Mouse (Mus musculus) granulocyte monocyte progenitor cell, adult 5-6 weeks (primary cell): ENCODE data around the gene Ccdc8. TPM values are rescaled to one million over a fixed set of nuclear protein-coding genes. Genes with fewer than 3 reads are reported as not detected.

Source experiments
- ATAC-seq: replicated peaks from 2 replicates; pipeline ENCODE4 v1.8.0; 2016; ENCODE audit warnings: mild to moderate bottlenecking, moderate TSS enrichment, inconsistent platforms; ENCODE audit not compliant: poor library complexity, severe bottlenecking
- total RNA-seq, 2 experiments: library from RNA; stranded (forward) in 1 of 2; stranded (reverse) in 1 of 2; fragments of 200-712, 200-1000 nt in 1 of 2; fragments of >200 nt in 1 of 2; fragmentation: Nextera tagmentation in 1 of 2; gene quantifications; 2 replicates each; pipeline ENCODE4 v1.2.3; 2014 to 2017

Gene Ccdc8
- total RNA-seq, 2 experiments from 2014 or later, result 4.6 to 6.5 TPM

DNA sequence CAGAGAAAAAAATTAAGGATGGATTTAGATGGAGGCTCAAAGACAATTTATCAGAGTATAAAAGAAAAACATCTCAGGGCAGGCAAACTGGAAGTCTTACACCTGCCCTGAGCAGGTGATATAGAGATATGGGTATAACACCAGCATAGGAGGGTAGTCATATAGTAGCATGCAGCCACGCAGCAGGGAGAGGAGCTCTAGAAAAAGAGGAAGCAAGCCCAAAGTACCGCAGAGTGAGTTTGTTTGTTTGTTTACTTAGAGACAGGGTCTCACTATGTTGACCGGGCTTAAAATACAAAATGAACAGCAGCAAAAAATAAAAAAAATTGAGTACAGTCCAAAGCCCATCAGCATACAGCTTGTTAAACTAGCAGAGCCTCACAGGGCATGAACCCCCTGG lies 21.3 kb upstream of the Ccdc8 start:
- ATAC-seq, result peak; percentile 32; the same call in 1 of the 2 replicates

DNA sequence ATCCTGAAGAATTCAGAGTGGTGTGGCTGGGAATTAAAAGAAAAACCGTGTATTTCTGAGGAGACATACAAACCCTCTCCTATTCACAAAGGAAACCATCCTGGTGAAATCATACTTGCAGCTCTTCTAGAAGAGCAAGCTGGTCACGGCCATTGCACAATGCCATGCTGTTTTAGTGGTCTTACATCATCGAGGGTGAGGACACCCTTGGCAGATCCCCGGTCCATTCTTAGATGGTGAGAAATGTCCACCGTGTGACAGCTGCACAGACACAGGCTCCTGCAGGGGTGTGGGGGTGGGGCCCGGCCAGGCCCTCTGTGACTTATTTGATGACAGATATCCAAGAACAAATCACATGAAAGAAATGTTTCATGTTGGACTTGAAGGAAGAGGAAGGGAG lies 18.5 kb upstream of the Ccdc8 start:
- peak; percentile 99 for ATAC-seq

DNA sequence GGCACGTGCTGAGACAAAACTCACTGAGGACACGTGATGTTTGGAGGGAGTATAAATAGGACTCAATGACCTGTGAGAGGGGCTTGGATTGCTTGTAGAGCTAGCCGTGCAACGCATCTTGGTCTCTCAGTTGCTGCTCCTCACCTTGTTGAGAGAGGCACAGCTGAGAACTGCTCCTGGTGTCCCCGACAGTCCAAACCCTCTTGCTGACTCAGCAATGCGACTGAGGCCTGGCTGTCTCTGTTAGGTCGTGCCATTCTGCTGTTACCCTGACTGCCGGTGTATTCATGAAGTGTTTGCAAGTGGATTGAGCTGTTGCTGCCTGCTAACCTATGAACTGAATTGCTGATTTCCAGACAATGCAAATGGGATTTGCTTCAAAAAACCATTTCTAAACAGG lies 16.2 kb upstream of the Ccdc8 start:
- ATAC-seq, result no peak

DNA sequence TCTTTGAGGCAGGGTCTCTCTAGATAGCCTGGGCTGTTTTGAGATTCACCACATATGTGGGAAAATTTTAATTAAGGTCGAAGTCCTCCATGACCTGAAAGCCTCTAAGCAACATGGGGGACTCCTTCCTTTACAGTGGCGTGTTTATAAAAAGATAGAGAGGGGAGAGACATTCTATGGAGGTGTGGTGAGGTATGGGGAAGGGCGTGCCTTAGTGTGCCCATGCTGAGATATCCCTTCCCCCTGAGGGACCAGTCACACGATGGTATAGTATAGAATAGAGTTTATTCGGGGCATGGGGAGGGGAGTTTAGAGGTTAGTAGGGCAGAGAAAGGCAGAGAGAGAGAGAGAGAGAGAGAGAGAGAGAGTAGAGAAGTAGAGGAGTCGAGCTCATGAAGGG lies 14.3 kb upstream of the Ccdc8 start:
- ATAC-seq, result no peak

DNA sequence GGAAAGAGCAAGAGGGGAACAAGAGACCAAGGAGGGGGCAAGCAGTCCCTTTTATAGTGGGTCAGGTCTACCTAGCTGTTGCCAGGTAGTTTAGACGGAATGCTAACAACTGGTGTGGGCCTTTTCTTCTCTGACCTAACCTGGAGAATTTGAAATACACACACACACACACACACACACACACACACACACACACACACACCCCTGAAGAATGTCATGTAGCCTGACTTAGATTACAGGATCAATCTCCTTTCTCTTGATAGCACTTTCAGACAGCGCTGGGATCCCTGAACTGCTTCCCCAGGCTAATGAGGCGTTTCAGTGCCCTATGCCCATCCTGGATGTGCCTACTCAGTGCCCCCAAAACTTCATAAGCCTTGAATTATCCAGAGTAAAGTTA lies 13.9 kb upstream of the Ccdc8 start:
- ATAC-seq, result no peak

DNA sequence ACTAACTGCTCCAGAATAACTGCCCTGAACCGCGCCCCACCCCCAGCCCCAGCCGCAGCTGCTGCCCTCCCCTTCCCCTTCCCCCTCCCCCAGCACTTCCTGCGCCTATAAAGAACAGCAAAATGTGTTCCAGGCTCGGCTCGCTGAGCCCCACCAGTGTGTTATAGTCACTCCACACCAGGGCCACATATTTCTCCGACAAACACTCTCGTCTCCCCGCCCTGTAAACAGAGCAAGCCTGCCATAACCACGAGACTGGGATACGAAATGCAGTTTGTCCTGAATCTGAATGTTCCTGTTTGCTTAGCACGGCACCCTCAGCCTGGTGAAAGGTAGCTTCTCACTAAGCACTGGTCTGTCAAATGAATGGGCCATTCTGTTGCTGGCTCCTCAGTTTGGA lies 12.2 kb upstream of the Ccdc8 start:
- peak; percentile 52; the same call in 1 of the 2 replicates for ATAC-seq

DNA sequence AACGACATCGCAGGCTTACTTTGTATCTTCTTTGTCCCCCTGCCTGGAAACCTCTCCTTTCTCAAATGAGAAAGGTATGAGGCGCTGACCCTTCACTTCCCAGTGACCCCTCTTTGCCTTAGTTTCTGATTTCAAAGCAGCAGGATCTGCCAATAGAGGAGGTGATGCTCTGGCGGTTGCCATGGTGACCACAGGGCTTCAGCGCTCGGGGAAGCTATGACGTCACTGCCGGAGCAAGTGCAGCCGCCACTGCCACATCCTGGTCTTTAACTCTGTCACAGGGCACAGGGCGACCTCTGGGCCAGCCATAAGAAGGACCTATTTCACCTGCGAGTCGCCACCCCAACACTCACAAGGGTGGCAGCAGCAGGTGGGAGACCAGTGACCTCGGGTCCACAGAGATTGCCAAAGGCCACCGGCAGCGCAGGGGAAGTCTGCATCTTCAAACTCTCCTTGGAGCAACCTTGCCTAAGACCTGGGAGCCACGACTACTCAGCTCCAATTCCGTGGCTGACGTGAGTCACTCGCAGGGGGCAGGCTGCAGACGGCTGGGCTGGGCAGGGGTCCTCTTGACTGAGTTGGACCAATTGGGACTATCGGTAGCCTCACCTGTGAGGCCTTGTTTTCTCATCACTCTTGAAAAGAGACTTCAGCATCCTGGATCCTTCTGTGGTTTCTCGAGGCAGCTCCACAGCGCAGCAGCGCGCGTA lies 9.5 kb upstream of the Ccdc8 start, which contains the start of gene Gm42372:
Gm42372 (plus strand) TSS at position 228 of the 710 bp plus-strand sequence.
- peak; percentile 78 for ATAC-seq

DNA sequence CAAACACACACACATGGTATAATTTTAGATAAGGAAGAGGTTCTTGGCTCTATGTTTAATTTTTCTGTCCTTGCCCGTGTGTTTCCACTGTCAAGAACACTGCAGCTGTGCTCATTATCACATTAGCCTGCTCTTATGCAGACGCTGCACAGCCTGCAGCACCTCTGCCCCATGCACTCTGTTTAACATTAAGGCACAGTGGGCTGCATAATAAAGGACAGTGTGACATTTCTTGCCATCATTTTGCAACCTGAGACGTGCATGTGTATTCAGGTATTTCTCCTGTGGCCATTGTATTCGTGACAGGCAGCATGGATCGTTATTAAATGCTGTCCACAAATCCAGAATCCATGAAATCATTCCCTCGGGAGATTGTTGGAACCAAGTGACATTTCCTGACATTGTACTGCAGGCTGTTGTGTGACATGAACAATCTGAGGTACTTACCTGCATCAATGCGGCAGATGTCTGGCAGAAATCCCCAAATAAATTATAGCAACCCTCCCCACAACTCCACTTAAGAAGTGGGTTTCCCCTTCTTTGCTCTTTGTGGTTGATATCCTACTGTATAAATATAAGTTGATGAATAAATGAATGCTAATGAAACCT lies 4.9 kb upstream of the Ccdc8 start:
- ATAC-seq, result no peak

DNA sequence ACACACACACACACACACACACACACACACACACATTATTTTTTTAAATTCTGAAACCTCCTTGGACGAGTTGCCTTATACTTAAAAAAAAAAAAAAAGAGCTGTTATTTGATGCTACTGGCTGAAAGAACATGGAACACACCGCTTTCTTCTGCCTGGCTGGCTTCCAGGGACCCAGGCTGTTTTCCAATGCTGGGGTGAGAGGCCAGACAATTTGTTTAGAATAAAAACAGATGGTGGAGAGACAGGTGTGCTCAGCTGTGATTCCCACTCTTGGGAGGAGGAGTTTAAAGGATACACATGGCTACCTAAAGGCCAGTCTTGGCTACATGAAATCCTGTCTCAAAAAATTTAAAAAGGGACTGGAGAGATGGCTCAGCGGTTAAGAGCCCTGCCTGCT lies 4.1 kb upstream of the Ccdc8 start:
- ATAC-seq, result no peak

DNA sequence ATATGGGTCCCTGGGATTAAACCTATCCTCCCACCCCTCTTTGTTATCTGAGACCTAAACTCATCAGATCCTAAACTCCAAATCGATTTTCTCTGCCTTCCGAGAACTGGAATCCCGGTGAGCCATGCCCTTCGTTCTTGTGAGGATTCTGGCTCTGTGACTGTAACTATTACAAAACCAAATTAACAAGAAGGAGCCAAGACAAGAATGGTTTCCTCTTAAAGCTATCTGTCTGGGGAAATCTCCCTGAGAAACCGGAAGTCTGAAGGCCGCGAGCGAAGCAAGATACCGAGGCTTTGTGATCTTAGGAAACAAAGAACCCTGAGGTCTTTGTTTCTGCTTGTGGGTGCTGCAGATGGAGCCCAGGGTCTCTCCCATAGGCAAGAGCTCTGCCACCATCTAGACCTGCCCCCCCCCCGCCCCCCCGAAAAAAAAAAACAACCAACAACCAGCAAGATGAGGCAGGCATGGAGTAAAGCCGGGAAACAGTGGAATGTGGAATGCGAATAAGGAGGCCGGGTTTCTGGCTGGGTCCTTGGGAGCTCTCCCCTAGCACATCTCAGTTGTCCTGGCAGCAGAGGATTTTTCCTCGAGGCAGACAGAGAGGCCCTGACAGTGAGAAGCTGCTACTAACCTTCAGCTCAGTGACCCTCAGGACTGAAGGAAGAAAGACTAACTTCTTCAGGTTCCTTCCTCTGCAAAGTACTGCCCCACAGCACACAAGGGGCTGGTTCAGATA lies 2.3 kb upstream of the Ccdc8 start:
- ATAC-seq, result peak; percentile 52

DNA sequence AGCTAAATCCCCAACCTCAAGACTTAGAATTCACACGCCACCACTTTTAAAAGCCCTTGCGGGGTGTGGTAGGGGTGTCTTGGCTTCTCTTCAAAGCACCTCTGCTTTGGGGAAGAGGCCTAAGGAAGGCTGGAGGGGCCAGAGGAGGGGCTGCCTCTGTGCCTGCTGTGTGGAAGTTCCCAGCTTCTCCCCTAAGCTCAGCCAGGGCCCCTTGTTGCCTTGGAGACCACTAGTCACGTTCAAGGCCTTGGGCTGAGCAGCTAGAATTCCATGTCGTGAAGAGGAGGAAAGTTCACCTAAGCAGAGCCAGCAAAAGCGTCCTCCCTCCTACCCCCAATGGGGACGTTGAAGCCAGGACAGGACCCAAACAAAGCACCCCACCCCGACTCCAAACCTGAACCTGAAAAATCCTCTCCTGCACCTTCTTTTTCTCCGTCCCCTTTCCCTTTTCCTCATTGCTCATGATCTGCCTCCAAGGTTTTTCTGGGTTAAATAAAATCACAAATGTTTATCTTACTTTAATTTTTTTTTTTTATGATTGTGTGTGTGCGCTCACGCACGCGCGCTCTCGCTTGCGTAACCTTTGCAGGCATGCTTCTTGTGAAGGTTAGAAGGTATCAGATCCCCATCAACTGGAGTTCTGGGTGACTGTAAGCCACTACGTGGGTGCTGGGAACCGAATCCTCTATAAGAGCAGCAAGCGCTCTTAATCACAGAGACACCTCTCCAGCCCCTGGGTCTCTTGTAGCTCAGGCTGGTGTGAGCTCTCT lies 642 bp upstream of the Ccdc8 start:
- peak; percentile 17; the same call in 1 of the 2 replicates for ATAC-seq

DNA sequence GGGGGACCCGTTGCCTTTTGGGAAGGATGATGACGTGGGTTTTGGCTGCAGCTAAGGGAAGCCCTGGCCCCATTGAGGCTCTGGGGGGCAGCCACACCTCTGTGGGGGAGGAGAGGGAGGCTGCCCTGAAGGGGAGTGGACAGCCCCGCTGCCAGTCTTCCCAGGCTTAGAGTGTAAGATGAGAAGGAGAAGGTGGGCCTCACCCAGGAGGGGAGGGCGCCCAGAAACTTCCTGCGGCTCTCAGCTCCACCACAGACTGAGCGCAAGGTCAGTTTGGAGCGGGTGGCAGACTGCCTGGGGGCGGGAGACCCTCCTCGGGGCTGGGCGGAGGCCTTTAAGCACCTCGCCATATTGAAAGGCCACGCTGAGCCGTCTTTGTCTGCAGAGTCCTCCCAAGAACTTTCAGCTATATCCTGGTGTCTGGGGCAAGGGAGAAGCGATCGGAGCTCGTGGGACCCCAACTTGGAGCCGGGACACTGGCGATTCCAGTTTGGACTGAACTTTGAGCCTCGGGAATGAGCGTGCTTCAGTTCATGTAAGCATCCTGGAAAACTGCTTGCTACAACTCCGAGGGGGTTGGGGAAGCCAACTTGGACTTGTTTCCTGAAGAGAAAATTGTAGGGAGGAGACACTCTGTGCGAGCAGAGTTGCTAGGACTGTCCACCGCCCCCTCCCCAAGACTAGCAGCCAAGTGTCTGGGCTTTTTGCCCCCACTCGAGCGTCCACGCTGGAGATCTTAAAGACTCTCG lies 1.3 kb downstream of the Ccdc8 start:
- ATAC-seq, result peak; percentile 85

DNA sequence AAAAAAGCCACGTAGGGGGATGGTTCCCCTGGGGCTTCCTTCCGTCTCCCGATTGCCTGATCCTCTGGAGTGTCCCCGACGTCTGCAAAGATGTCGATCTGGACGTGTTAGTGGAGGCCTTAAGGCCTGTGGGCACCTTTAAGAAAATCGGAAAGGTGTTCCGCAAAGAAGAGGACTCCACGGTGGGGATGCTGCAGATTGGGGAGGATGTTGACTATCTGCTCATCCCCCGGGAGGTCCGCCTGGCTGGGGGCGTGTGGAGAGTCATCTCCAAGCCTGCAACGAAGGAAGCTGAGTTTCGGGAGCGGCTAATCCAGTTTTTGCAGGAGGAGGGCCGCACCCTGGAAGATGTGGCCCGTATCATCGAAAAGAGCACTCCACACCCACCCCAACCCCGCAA lies 1.9 kb downstream of the Ccdc8 start:
- no peak for ATAC-seq

DNA sequence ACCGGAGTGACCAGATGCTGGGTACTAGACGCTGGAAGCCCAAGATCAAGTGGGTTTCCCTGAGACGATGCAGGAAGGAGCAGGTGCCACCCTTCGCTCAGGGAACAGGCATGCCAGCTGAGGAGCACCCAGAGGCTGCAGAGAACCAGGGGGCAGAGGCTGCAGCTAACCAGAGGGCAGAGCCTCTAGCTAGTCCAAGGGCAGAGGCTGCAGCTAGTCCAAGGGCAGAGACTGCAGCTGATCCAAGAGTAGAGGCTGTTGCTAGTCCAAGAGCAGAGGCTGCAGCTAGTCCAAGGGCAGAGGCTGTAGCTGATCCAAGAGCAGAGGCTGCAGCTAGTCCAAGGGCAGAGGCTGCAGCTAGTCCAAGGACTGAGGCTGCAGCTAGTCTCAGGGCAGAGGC lies 2.8 kb downstream of the Ccdc8 start:
- no peak for ATAC-seq

DNA sequence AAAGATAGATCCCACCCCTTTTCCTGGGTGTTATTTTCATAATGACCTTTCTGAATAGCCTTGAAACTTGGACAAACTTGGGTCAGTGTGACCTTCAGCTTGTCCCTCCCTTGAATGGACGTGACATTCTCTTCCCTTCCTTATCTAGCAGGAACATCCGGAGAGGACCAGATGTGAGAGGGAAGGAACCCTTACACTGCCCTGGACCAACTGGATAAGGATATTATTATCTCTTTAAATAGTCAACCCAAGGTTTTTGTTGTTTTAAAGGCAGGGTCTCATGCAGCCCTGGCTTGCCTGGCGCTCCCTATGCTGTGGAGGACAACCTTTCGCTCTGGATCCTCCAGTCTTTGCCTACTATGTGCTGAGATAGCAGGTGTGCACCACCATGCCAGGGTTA lies 6.7 kb downstream of the Ccdc8 start:
- ATAC-seq, result no peak

DNA sequence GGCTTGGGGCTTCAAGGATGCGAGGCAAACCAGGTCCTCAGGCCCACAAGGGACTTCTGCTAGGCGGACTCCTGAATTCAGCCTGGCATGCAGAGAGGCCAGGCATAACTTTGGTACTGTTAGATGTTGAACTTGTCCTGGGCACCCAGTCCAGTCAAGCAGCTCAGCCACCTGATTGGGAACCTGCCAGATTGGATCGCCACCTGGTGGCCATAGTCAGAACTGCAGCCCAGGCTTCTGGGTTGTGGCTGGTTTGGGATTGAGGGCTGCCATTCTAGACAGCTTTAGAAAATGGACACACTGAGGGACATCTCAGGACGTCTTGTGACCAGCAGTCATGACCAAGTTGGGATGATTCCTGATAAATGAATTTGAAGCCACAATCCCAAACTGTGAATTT lies 7.1 kb downstream of the Ccdc8 start:
- ATAC-seq, result peak; percentile 54

DNA sequence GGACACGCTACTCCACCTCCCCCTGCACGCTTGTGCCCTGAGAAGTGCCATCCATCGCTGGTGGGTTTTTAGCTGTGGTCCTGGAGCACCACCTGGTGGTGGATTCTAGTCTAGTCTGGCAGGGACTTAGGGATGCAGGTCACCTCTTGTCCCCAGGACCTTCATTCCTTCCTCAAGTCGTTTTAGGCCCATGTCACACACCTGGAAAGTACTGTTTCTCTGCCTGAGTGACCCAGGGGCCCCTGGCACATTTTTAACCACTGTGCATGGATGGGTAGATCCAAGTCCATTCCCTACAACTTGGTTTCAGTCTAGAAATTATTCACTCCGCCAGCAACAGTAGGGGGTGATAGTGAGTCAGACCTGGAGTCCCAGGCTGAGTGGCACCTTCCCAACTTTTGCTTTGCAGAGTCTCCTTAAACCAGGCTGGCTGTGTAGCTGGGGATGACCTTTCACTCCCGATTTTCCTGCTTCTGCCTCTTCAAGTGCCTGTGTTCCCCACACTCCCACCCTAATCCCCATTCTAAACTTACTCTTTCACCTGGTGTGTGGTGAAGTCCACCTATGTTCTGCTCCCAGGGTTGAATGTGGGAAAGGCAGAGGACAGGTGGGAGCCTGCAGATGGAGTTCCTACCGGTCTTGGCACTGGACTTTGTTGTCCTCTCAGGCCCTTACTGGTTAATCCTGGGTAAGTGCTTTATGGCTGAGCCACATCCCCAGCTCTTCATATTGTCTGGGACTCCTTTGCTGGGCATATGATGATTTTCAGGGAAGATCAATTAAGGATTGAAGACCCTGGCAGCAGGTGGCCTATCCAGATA lies 10.1 kb downstream of the Ccdc8 start:
- peak; percentile 78 for ATAC-seq

DNA sequence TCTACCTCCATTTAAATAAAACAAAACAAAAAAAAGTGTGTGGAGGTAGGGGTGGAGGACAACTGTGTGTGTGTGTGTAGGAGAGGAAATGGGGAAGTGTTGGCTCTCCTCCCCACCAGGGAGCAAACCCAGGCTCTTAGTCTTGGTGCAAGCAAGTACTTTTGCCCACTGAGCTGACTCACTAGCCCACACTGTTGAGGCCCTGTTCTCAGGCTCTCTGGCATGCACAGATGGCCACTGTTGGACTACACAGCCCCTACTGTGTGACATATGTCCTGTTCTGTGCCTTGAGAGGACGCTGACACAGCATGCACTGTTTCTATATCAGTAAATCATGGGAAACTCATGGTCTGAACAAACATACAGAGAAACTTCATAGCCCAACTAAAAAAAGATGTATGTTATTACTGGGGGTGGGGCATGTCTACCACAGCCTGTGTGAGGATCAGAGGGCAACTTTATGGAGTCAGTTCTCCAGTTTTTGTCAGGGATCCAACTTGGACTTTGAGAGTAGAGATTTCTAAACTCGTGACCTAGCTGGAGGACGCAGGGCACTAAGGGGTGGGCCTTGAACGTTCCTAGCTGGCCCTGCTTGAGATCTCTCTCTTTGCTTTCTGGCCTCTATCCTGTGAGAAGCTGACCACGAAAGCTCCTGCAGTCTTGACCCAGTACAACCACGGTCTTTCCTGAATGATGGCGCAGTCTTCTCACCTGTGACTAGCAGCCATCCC lies 10.9 kb downstream of the Ccdc8 start:
- ATAC-seq, result peak; percentile 43; the same call in 1 of the 2 replicates
